Mouse (Mus musculus): Measurements from ENCODE around the gene Rergl.
A peak's percentile ranks its signal among the peaks of the same experiment; 100 is the strongest.

Gene Rergl

DNA sequence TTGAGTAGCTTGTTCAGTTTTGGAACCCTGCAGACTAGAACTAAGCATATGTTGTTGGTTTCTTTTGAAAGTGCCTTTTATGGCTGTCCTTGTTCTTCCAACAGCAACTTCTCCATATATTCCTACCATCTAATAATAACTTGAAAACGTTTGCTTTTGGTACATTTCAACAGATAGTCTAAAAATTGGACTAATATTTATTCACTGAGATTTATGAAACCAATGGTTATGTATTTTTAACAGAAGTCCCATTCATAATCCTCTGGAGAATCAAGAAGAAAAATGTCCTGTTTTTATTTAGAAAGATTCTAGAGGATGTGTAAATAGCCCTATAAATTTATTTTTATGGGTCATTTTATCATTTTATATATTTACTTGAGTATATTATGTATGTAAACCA lies at the start of gene Rergl:
TSS of gene Rergl (minus strand) at position 101 of the 400 bp plus-strand sequence.
- DNase-seq (ENCODE audit: low spot score in 2 of 2): no peak

DNA sequence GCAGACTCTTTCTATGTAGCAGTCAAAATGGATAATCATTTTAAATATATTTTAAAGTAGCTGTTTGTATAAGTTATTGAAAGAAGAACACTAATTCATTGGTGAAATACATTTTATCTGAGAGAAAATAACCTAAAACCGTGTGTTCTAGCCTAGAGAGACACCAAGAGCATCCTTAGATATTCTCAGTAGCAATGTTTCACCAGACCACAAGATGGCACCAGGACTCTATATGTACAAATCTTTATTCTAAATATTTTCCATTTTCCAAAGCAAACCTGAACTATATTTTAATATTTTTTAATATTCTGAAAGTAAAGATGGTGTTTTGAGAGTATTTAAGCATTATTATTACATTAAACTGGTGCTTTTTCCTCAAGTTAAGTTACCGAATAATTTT lies 36.7 kb upstream of the Rergl start:
- DNase-seq (ENCODE audit: low spot score in 2 of 2): no peak

DNA sequence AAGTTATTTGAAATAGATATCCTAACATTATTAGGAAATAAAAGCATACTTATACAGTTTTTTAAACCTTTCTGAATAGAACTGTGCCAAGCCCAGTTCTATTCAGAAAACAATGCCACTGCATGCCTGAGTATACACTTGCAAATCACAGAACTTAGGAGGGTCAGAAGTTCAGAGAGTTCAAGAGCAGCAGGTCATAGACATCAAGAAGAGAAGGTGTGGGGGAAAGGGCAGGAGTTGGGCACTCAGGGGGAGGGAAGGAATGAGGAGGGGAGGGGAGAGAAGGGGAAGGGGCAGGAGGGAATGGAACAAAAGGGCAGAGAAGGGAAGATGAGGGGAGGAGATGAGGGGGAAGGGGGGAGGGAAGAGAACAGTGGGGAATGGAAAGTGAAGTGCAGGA lies 23.6 kb upstream of the Rergl start:
- no peak for DNase-seq (ENCODE audit: low spot score in 2 of 2)

DNA sequence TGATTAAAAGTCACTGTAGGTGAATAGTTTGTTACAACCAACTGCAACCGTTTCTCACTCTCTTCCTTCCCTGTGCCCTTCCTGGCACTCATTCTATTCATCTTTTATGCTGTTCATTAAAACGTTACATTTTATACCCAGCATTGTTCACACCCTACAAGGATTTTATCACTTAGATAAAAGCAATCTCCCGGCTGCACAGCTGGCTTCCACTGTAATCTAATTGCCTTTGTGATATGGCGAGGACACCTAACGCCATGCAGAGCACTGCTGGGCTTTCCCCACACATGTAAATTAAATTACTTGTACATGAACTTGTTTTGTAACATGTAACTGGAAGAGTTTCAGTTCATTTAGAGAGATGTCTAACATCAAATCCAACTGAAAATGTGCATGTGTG lies 22.5 kb upstream of the Rergl start:
- DNase-seq (ENCODE audit: low spot score in 2 of 2): no peak

DNA sequence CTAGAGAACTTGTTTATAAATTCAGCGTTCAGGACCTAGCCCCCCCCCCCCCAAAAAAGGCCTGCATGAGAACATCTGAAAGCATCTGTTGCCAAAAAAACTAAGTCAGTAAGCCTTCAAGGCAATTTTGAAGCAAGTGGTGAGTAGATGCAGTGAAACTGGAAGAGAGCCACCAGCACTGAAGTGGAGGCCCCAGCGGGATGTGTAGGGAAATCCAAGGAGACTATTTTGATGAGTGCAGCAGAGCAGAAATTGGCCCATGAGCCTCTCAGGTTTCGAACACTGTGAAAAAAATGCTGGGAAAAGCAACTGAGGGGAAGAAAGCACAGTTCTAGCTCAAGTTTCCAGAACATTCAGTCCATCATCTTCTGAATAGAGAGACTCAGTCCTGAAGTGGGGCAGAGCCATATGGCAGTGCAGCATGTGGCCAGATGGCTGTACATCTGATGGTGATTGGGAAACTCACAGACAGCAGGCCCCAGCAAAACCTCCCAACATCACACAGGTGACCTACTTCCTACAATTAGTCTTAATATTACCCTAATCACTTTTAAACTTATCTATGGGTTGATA lies 13.2 kb upstream of the Rergl start:
- DNase-seq (ENCODE audit: low spot score in 2 of 2): no peak

DNA sequence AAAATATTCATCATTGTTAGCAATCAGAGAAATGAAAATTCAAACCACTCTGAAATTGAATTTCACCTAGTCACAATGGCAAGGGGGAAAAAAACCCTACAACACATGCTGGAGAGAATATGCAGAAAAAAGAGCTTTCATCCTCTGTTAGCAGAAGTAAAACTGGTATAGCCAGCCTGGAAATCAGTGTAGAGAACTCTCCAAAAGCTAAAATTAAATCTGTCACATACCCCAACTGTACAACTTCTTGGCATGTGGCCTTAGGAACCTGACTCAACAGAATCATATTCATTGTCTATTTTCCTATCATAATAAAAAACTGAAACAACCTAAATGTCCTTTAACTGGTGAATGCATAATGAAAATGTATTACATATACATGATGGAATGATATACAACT lies 22.0 kb downstream of the Rergl start:
- no peak for DNase-seq (ENCODE audit: low spot score in 2 of 2)

DNA sequence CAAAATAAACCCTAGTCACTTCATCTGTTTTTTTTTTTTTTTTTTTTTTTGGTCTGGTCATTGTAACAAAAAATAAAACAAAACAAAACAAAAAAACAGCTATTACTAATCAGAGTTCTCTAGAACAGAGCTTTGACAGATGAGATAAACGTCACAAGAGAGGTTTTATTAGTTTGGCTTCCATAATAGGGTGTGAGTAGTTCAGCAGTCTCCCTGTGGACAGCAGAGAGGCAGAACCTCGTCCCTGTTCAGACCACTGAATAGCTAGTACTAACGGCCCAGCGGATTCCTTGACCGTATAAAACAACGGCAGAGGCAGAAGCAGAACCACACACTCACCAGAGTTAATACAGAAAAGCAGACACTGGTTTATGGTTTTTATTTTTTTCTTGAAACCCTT lies 36.8 kb downstream of the Rergl start:
- DNase-seq (ENCODE audit: low spot score in 2 of 2): no peak

DNA sequence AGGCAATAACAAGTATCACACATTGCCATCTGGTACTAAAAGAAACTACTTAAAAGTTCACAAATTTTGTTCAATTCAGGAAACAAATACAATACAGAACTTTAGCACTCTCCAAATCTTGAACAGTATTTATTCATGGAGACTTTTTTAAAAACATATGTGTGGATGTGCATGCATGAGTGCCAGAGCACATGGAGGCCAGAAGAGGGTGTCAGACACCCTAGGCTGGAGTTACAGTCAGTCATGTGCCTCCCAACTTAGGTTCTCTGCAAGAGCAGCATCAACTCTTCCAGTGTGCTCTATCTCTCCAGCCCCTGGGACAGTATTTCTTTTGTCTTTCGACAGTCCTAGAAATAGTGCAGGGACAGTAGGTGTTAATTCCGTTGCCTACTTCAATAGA lies 37.5 kb downstream of the Rergl start:
- DNase-seq (ENCODE audit: low spot score in 2 of 2): no peak

DNA sequence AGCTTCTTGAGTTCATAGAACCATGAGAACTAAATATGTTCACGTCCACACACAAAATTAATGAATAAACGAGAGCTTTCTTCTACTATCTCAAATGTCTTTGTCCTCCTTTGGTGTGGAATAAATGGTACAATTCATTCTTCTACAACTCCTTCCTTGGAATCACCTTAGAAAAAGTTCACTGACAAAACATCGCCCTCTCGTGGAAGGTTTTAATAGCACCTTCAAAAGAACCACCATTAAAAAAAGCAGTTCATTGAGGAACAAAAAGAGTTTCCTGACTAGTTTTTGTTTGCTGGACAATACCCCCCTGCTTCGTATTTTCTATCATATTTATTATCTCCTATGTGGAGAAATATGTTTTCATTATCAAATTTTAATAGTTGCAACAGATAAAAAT lies 40.7 kb downstream of the Rergl start:
- DNase-seq (ENCODE audit: low spot score in 2 of 2): peak in 1 of 2 experiments; percentile 44

DNA sequence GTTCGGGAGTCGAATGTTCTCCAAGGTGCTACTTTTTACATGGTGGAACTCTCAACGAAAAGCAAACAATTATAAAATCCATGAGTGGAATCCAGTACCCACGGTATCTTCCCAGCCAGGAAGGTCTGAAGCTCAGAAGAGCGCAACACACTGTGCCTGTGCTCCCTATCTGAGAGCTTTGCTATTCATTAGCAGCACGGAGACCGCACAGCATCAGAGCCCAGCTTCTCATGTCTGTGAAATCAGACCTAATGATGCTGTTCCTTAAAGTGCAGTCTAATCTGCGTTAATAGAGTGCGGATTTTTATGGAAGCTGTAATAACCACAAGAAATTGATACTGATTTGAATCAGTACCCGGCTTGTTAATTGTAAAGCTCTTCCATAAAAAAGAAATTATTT lies 41.3 kb downstream of the Rergl start:
- DNase-seq (ENCODE audit: low spot score in 2 of 2): no peak

DNA sequence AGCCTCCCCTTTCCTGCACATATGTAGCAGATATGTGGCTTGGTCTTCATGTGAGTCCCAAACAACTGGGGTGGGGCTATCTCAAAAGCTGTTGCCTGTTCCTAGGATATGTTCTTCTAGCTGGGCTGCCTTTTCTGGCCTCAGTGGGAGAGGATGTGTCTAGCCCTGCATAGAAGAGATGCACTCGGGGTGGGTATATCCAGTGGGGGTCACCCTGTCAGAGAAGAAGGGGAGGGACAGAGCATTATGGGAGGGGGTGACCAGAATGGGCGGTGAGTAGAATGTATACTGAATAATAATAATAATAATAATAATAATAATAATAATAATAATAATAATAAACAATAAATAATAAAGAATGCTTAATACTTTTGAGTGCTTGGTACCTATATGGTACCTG lies 57.8 kb downstream of the Rergl start:
- no peak for DNase-seq (ENCODE audit: low spot score in 2 of 2)
